Mouse (Mus musculus): ENCODE data around the gene Ssh2.
A peak's percentile ranks its signal among the peaks of the same experiment; 100 is the strongest.

The Ssh2 gene

GRCm38 (mm10) chr11:77507426-77507825 lies 291.3 kb downstream of the Ssh2 start:
- no peak for DNase-seq (ENCODE audit: low spot score in 2 of 2)

- DNase-seq (ENCODE audit: low spot score in 2 of 2) = peak; percentile 81 to 84
Measured at GRCm38 (mm10) chr11:77508068-77509021, 292.3 kb downstream of the Ssh2 start.

All from spleen, postnatal 36 days (tissue).